Mouse (Mus musculus) erythroblast, embryonic 14.5 days (primary cell): ENCODE measurements at regions not wholly inside any gene's neighbourhood (a gene's known extent, or its start where the extent isn't known, plus 50 kb on each side); places are given as distances from the start of the nearest gene placed in this dataset.

Experiments
- GATA1 ChIP-seq: IDR thresholded peaks from 2 replicates; pipeline ENCODE4 v1.6.1; 2012; ENCODE audit warnings: low read length, inconsistent platforms, mixed read lengths
- TAL1 ChIP-seq: IDR thresholded peaks from 3 replicates; pipeline ENCODE4 v1.6.1; 2012; ENCODE audit warnings: low read length, inconsistent platforms, mixed read lengths

DNA sequence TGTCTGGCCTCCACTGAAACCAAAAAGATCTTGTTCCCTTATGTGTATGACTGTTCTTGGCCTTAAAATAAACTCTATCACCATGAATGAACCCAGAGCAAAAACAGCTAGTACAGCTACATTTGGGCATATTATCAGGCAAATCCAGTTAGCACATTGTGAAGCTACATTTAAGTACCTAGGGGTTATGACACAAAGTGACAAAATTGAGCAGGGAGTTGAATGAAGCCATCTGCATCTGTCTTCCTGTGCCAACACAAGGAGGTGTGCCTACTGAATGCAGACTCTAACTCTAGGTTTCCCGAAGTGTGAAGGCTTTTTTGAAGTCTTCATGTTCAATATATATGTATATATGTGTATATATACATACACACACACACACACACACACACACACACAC, 169.9 kb upstream of the Tmem161b start:
- TF ChIP-seq TAL1: no peak
- TF ChIP-seq GATA1: no peak
